8 mouse cellular contexts compared by ENCODE assay signal in genomic region chr4:28815621-28815920, GRCm38 (mm10). TPM values are rescaled to one million over a fixed set of nuclear protein-coding genes. Genes with fewer than 3 reads are reported as not detected.
DNase-seq lines count a peak whose midpoint lies in the region; ATAC-seq and TF ChIP-seq lines count a peak whose summit lies in the region.

No protein-coding gene starts in this region.

- WGBS in lung, adult 2 months = under 1% methylated on average over 15 of the region's 15 CpGs
- WGBS in forebrain, embryonic 12.5 days = under 1% methylated on average over 15 of the region's 15 CpGs
- WGBS in neural tube, embryonic 14.5 days = 1% methylated on average over 15 of the region's 15 CpGs

- H3K27ac ChIP-seq in forebrain, embryonic 12.5 days = peak overlapping the region; percentile 95
- peak overlapping the region; percentile 95 for H3K27ac ChIP-seq in neural tube, embryonic 14.5 days (ENCODE audit: low read depth, low read length)

- no peak for TF ChIP-seq CTCF in lung, adult 2 months (IDR thresholded peaks at IDR 0.05; ENCODE audit: insufficient read depth, low read length)

- no peak for TF ChIP-seq POLR2A in lung, adult 2 months (IDR thresholded peaks at IDR 0.05; ENCODE audit: borderline replicate concordance, extremely low read depth, low read depth, low read length)

- ATAC-seq in forebrain, embryonic 12.5 days (ENCODE audit: low FRiP score) = no peak
- ATAC-seq in neural tube, embryonic 14.5 days (ENCODE audit: low read depth) = no peak
- ATAC-seq in monocyte, adult 5-6 weeks (replicated peaks; ENCODE audit: insufficient number of reproducible peaks, low FRiP score, low TSS enrichment, poor library complexity, severe bottlenecking) = no peak

- peak overlapping the region; percentile 87 for H3K9ac ChIP-seq in forebrain, embryonic 12.5 days
- H3K9ac ChIP-seq in neural tube, embryonic 14.5 days (replicated peaks; ENCODE audit: low read depth, low read length) = peak overlapping the region; percentile 89

- H3K4me3 ChIP-seq in lung, adult 2 months (replicated peaks; ENCODE audit: extremely low read depth, low read depth, low read length) = peak overlapping the region; percentile 62
- H3K4me3 ChIP-seq in forebrain, embryonic 12.5 days (replicated peaks) = peak overlapping the region; percentile 78
- H3K4me3 ChIP-seq in neural tube, embryonic 14.5 days (ENCODE audit: low read depth, low read length) = peak overlapping the region; percentile 85

- H3K27me3 ChIP-seq in forebrain, embryonic 12.5 days = no peaks in the 10 kb centered on the region
- no peaks in the 10 kb centered on the region for H3K27me3 ChIP-seq in neural tube, embryonic 14.5 days (ENCODE audit: control insufficient read depth, insufficient read depth, low read length)

- DNase-seq in lung, adult 2 months = no peak
- no peak for DNase-seq in lung, postnatal 25 days (ENCODE audit: low spot score)
- DNase-seq in layer of hippocampus, postnatal 36 days = peak; percentile 23 to 36
- no peak for DNase-seq in urinary bladder, adult 18-20 months (ENCODE audit: low spot score in 2 of 2)
- DNase-seq in gastrocnemius, postnatal 25 days = no peak

- H3K4me1 ChIP-seq in lung, adult 2 months (ENCODE audit: control insufficient read depth, insufficient read depth, low read length) = no peaks in the 10 kb centered on the region
- H3K4me1 ChIP-seq in forebrain, embryonic 12.5 days = no peaks in the 10 kb centered on the region; the same call in 1 of the 2 replicates
- no peaks in the 10 kb centered on the region for H3K4me1 ChIP-seq in neural tube, embryonic 14.5 days (ENCODE audit: control insufficient read depth, insufficient read depth, low read length)

- no peaks in the 10 kb centered on the region for H3K9me3 ChIP-seq in forebrain, embryonic 12.5 days
- no peaks in the 10 kb centered on the region for H3K9me3 ChIP-seq in neural tube, embryonic 14.5 days (ENCODE audit: control insufficient read depth, low read length)

- H3K36me3 ChIP-seq in forebrain, embryonic 12.5 days (replicated peaks) = no peaks in the 10 kb centered on the region
- H3K36me3 ChIP-seq in neural tube, embryonic 14.5 days (ENCODE audit: control insufficient read depth, insufficient read depth, low read length) = no peaks in the 10 kb centered on the region

- peak overlapping the region; percentile 73 for H3K4me2 ChIP-seq in forebrain, embryonic 12.5 days
- peak overlapping the region; percentile 73 for H3K4me2 ChIP-seq in neural tube, embryonic 14.5 days (ENCODE audit: low read depth, low read length)

RNA-seq across cellular contexts. Expression of gene Epha7, which starts 2.6 kb away (rescaled TPM):
- polyA plus RNA-seq in lung, adult 2 months (2012; rRNA removed) = 0.98 and 2.1 TPM in 2 replicates
- polyA plus RNA-seq in forebrain, embryonic 12.5 days (2016; fragmentation: Nextera tagmentation; extraction: Ambion mirVana) = 42.9 and 53.9 TPM in 2 replicates
- 100 to 1,000 TPM; 206 to 208 TPM for total RNA-seq in layer of hippocampus, postnatal 36 days (2021)
- 42.7 and 54.5 TPM in 2 replicates for polyA plus RNA-seq in neural tube, embryonic 14.5 days (2014; fragmentation: Nextera tagmentation; extraction: Ambion mirVana)
- 1 to 10 TPM; 1.6 to 2.2 TPM for total RNA-seq in gastrocnemius, postnatal 25 days (2021)
- 0.19 to 1.2 TPM (median 0.29 TPM) in 3 replicates for total RNA-seq in monocyte, adult 5-6 weeks (2017)

Comparison
In these comparisons a context has a peak if more than half of its experiments do, and no peak if none do; other contexts are left out.
1. DNase-seq: peak in layer of hippocampus, postnatal 36 days (2 of 2); none in lung, adult 2 months (single experiment), lung, postnatal 25 days (single experiment), urinary bladder, adult 18-20 months (0 of 2) and gastrocnemius, postnatal 25 days (single experiment).
2. RNA of gene Epha7, which starts 2.6 kb away (total RNA-seq): 206 to 208 TPM in layer of hippocampus, postnatal 36 days; 1.6 to 2.2 TPM in gastrocnemius, postnatal 25 days and 0.19 to 1.2 TPM in monocyte, adult 5-6 weeks; every median in the first group is over 10 times any median in the second.
3. Peak in every context shown above with its lines, with median percentiles within 50 percentile points of each other: H3K4me3 ChIP-seq.